ENCODE assay signal across 20 mouse cellular contexts in the genomic region with DNA sequence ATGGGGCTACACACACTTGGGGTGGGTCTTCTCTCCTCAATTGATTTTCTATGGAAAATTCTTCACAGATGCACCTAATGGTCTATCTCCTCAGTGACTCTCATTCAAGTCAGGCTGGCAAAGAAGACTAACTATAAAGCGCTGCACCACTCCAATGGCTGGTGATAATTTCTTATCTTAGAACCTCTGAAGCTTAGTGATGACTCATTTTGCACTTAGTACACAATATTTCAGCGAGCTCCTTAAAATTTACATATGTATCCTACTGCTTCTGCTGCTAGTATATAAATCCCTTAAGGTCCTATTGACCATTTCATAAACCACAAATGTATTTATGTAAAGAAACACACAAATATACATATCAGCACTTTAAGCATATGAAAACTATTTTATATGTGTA.
DNase-seq lines count a peak whose midpoint lies in the region; ATAC-seq and TF ChIP-seq lines count a peak whose summit lies in the region.
"Had no signal": no experiment of that assay in that cellular context is flagged by ENCODE, and none has a peak within 500 bp of the region (broad histone marks: within the 10 kb centered on the region; RNA-seq: fewer than 3 reads in every experiment).

No protein-coding gene starts in this region.

- no peak for TF ChIP-seq POLR2A in MEL (IDR thresholded peaks at IDR 0.05; ENCODE audit: control insufficient read depth in 1 of 2, insufficient read depth in 1 of 2, low read depth in 1 of 2, low read length in 2 of 2, poor library complexity in 1 of 2)

- H3K79me2 ChIP-seq in MEL (ENCODE audit: control insufficient read depth, insufficient read depth, low read length, poor library complexity): no peaks in the 10 kb centered on the region

- H3K9me3 ChIP-seq in MEL (replicated peaks; ENCODE audit: insufficient read depth, low read length): no peaks in the 10 kb centered on the region
- H3K9me3 ChIP-seq: G1E had no signal

- peak in 1 of 2 experiments; percentile 64; a peak in 2 of 4 replicates for TF ChIP-seq EP300 in MEL (IDR thresholded peaks at IDR 0.05; ENCODE audit: low read depth in 1 of 2, low read length in 2 of 2)

- no peak overlapping the region for H3K4me3 ChIP-seq in MEL (ENCODE audit: control insufficient read depth in 1 of 2, insufficient read depth in 1 of 2, low read depth in 2 of 2, low read length in 2 of 2)

- H3K4me1 ChIP-seq in MEL (ENCODE audit: control insufficient read depth in 1 of 2, insufficient read depth in 2 of 2, low read length in 2 of 2): peaks cover 0 to 3% of the 10 kb centered on the region in 2 experiments; a peak in 1 of 4 replicates

- H3K27ac ChIP-seq in MEL (ENCODE audit: control insufficient read depth, low read depth, low read length): no peak overlapping the region

- peaks cover 0 to 2% of the 10 kb centered on the region in 2 experiments; a peak in 1 of 4 replicates for H3K36me3 ChIP-seq in MEL (ENCODE audit: control insufficient read depth in 1 of 2, insufficient read depth in 2 of 2, low read length in 2 of 2)
- H3K36me3 ChIP-seq: G1E had no signal

- H3K9ac ChIP-seq in MEL (ENCODE audit: control insufficient read depth, low read depth, low read length, poor library complexity, severe bottlenecking): no peak overlapping the region

- no peak for DNase-seq in frontal cortex, postnatal 14 days (ENCODE audit: low spot score in 2 of 2)
- peak; percentile 24 for DNase-seq in MEL (ENCODE audit: low read depth, low spot score)
- DNase-seq in urinary bladder, postnatal 10 days (ENCODE audit: low spot score): no peak
- DNase-seq: adrenal gland, adult 2 months; adrenal gland, adult 8-10 months; adrenal gland, postnatal 10 days; adrenal gland, postnatal 14 days; adrenal gland, postnatal 25 days; adrenal gland, postnatal 36 days; B cell, adult 2 months; cerebellum, adult 11 months; cerebellum, adult 11-12 months; cerebellum, adult 18-20 months; cerebellum, adult 2 months had no signal

- no peak for TF ChIP-seq CTCF in MEL (IDR thresholded peaks at IDR 0.05 in 2 of 3, conservative IDR thresholded peaks at IDR 0.05 in 1 of 3; ENCODE audit: control insufficient read depth in 1 of 3, insufficient read depth in 1 of 3, low read depth in 2 of 3, low read length in 3 of 3, poor library complexity in 1 of 3, severe bottlenecking in 1 of 3)

- H3K27me3 ChIP-seq in MEL (ENCODE audit: control insufficient read depth in 1 of 2, insufficient read depth in 2 of 2, low read length in 2 of 2): no peaks in the 10 kb centered on the region
- H3K27me3 ChIP-seq: CH12.LX, Patski had no signal

- peak; percentile 72 for ATAC-seq in frontal cortex, adult (ENCODE audit: low TSS enrichment)
- ATAC-seq: activated CD4-positive, CD25-positive, alpha-beta regulatory T cell, adult 4 months; CD4-positive, CD25-positive, alpha-beta regulatory T cell, adult 4 months; Patski had no signal

- no peak for TF ChIP-seq RAD21 in MEL (IDR thresholded peaks at IDR 0.05; ENCODE audit: low read depth, low read length)

TF ChIP-seq in MEL, 35 proteins besides CTCF, POLR2A, EP300 and RAD21:
- TF ChIP-seq POLR2AphosphoS2 (IDR thresholded peaks at IDR 0.05; ENCODE audit: low read length): no peak
- TF ChIP-seq ETS1 (IDR thresholded peaks at IDR 0.05; ENCODE audit: low read depth, low read length): no peak
- no peak for TF ChIP-seq TCF12 (IDR thresholded peaks at IDR 0.05; ENCODE audit: low read depth, low read length)
- TF ChIP-seq E2F4 (IDR thresholded peaks at IDR 0.05; ENCODE audit: borderline replicate concordance, low read depth, low read length): no peak
- TF ChIP-seq GATA1 (IDR thresholded peaks at IDR 0.05; ENCODE audit: low read depth, low read length): peak; percentile 49; the same call in 1 of the 2 replicates
